ENCODE assay signal across 14 mouse cellular contexts in the genomic region with DNA sequence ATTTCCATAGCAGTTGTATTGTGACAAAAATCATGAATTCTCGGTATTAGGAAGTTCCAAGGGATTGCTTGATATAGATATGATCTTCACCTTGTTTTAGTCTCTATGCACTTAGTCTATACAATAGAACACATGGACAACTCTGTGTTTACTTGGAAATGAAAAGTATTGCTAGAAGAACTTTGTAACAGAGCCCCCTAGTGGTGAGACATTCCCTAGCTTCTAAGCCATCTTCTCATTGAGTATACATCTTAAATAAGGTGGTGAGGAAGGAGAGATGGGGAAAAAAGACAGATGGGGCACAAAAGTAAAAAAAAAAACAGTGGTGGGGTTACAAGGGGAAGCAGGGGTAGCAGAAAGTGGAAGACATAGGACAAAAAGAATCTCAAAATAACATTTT. TPM values are rescaled to one million over a fixed set of nuclear protein-coding genes. Genes with fewer than 3 reads are reported as not detected.
DNase-seq lines count a peak whose midpoint lies in the region; ATAC-seq and TF ChIP-seq lines count a peak whose summit lies in the region.
"Had no signal": no experiment of that assay in that cellular context is flagged by ENCODE, and none has a peak within 500 bp of the region (broad histone marks: within the 10 kb centered on the region; RNA-seq: fewer than 3 reads in every experiment).

No protein-coding gene starts in this region.

- TF ChIP-seq EP300 in stomach, postnatal 0 days (optimal IDR thresholded peaks at IDR 0.05) = no peak

- no peak overlapping the region for H3K9ac ChIP-seq in hindbrain, embryonic 11.5 days (ENCODE audit: low read depth, low read length)
- no peak overlapping the region for H3K9ac ChIP-seq in stomach, postnatal 0 days (ENCODE audit: low read length)
- H3K9ac ChIP-seq in heart, embryonic 12.5 days = no peak overlapping the region
- H3K9ac ChIP-seq: embryonic facial prominence, embryonic 15.5 days had no signal

- TF ChIP-seq CTCF in stomach, postnatal 0 days (IDR thresholded peaks at IDR 0.05; ENCODE audit: low read depth) = peak; percentile 61

- DNase-seq in hindbrain, embryonic 11.5 days (ENCODE audit: low spot score) = peak; percentile 42
- DNase-seq in hindbrain, embryonic 10.5 days (ENCODE audit: low spot score) = no peak
- DNase-seq in lung, postnatal 36 days = peak; percentile 3
- no peak for DNase-seq in lung, postnatal 14 days
- DNase-seq in brain, adult 2 months (ENCODE audit: low read depth, low spot score) = peak; percentile 9
- no peak for DNase-seq in stomach, postnatal 0 days (ENCODE audit: low spot score)
- no peak for DNase-seq in left cerebral cortex, postnatal 36 days (ENCODE audit: low spot score in 2 of 2)
- DNase-seq: gastrocnemius, postnatal 14 days; layer of hippocampus, postnatal 36 days had no signal

- no peak for ATAC-seq in hindbrain, embryonic 11.5 days (ENCODE audit: low FRiP score)
- ATAC-seq in stomach, postnatal 0 days (ENCODE audit: low FRiP score, low TSS enrichment) = no peak
- ATAC-seq in heart, embryonic 12.5 days (ENCODE audit: insufficient number of reproducible peaks, low FRiP score) = no peak

- no peak overlapping the region for H3K27ac ChIP-seq in hindbrain, embryonic 11.5 days (ENCODE audit: low read depth, low read length)
- no peak overlapping the region for H3K27ac ChIP-seq in hindbrain, embryonic 10.5 days
- no peak overlapping the region for H3K27ac ChIP-seq in stomach, postnatal 0 days (replicated peaks)
- H3K27ac ChIP-seq in heart, embryonic 12.5 days (ENCODE audit: poor library complexity, severe bottlenecking) = no peak overlapping the region
- H3K27ac ChIP-seq: embryonic facial prominence, embryonic 15.5 days had no signal

- intact Hi-C loops in left cerebral cortex, postnatal 36 days (cut with DNase I) = no loop called here

- no peaks in the 10 kb centered on the region for H3K4me1 ChIP-seq in hindbrain, embryonic 11.5 days (replicated peaks; ENCODE audit: control insufficient read depth, insufficient read depth, low read length)
- no peaks in the 10 kb centered on the region for H3K4me1 ChIP-seq in hindbrain, embryonic 10.5 days (replicated peaks)
- H3K4me1 ChIP-seq in stomach, postnatal 0 days (replicated peaks; ENCODE audit: control insufficient read depth, insufficient read depth) = no peaks in the 10 kb centered on the region
- H3K4me1 ChIP-seq in heart, embryonic 12.5 days (replicated peaks) = no peaks in the 10 kb centered on the region
- H3K4me1 ChIP-seq: embryonic facial prominence, embryonic 15.5 days had no signal

- 83% methylated on average over 1 of the region's 1 CpGs for WGBS in hindbrain, embryonic 11.5 days
- WGBS in hindbrain, embryonic 10.5 days = 82% methylated on average over 1 of the region's 1 CpGs
- WGBS in stomach, postnatal 0 days = 74% methylated on average over 1 of the region's 1 CpGs
- 58% methylated on average over 1 of the region's 1 CpGs for WGBS in heart, embryonic 12.5 days

- no peak overlapping the region for H3K4me3 ChIP-seq in hindbrain, embryonic 11.5 days (ENCODE audit: low read depth, low read length)
- no peak overlapping the region for H3K4me3 ChIP-seq in hindbrain, embryonic 10.5 days
- no peak overlapping the region for H3K4me3 ChIP-seq in stomach, postnatal 0 days (ENCODE audit: low read depth, low read length)
- no peak overlapping the region for H3K4me3 ChIP-seq in heart, embryonic 12.5 days
- H3K4me3 ChIP-seq: embryonic facial prominence, embryonic 15.5 days had no signal

- no peak overlapping the region for H3K4me2 ChIP-seq in hindbrain, embryonic 11.5 days (replicated peaks; ENCODE audit: low read depth, low read length)
- H3K4me2 ChIP-seq in stomach, postnatal 0 days (replicated peaks; ENCODE audit: low read depth) = no peak overlapping the region
- no peak overlapping the region for H3K4me2 ChIP-seq in heart, embryonic 12.5 days
- H3K4me2 ChIP-seq: embryonic facial prominence, embryonic 15.5 days had no signal

- H3K36me3 ChIP-seq in hindbrain, embryonic 11.5 days (ENCODE audit: control insufficient read depth, insufficient read depth, low read length) = no peaks in the 10 kb centered on the region
- no peaks in the 10 kb centered on the region for H3K36me3 ChIP-seq in hindbrain, embryonic 10.5 days
- no peaks in the 10 kb centered on the region for H3K36me3 ChIP-seq in stomach, postnatal 0 days (ENCODE audit: control insufficient read depth, insufficient read depth, low read length)
- no peaks in the 10 kb centered on the region for H3K36me3 ChIP-seq in heart, embryonic 12.5 days
- H3K36me3 ChIP-seq: embryonic facial prominence, embryonic 15.5 days had no signal

- H3K9me3 ChIP-seq in hindbrain, embryonic 11.5 days (ENCODE audit: control insufficient read depth, low read length) = no peaks in the 10 kb centered on the region
- H3K9me3 ChIP-seq in hindbrain, embryonic 10.5 days = no peaks in the 10 kb centered on the region
- no peaks in the 10 kb centered on the region for H3K9me3 ChIP-seq in stomach, postnatal 0 days (ENCODE audit: control insufficient read depth, low read length)
- H3K9me3 ChIP-seq in heart, embryonic 12.5 days (replicated peaks) = no peaks in the 10 kb centered on the region
- H3K9me3 ChIP-seq: embryonic facial prominence, embryonic 15.5 days had no signal

- H3K27me3 ChIP-seq in hindbrain, embryonic 11.5 days (ENCODE audit: control insufficient read depth, insufficient read depth, low read length) = no peaks in the 10 kb centered on the region
- no peaks in the 10 kb centered on the region for H3K27me3 ChIP-seq in hindbrain, embryonic 10.5 days (ENCODE audit: insufficient read depth, poor library complexity, severe bottlenecking)
- H3K27me3 ChIP-seq in stomach, postnatal 0 days (ENCODE audit: control insufficient read depth, insufficient read depth, low read length) = no peaks in the 10 kb centered on the region
- H3K27me3 ChIP-seq in heart, embryonic 12.5 days (replicated peaks) = no peaks in the 10 kb centered on the region
- H3K27me3 ChIP-seq: embryonic facial prominence, embryonic 15.5 days had no signal

RNA-seq across cellular contexts. Expression of a gene that starts 5.6 kb away (rescaled TPM):
- polyA plus RNA-seq in hindbrain, embryonic 11.5 days (2014; fragmentation: Nextera tagmentation; extraction: Ambion mirVana) = not detected in 2 replicates
- polyA plus RNA-seq in hindbrain, embryonic 10.5 days (2016; fragmentation: Nextera tagmentation; extraction: Ambion mirVana) = not detected in 2 replicates
- not detected in 2 replicates for polyA plus RNA-seq in stomach, postnatal 0 days (2015; fragmentation: Nextera tagmentation; extraction: Ambion mirVana)
- polyA plus RNA-seq in heart, embryonic 12.5 days (2016; fragmentation: Nextera tagmentation; extraction: Ambion mirVana) = not detected in 2 replicates
- not detected for total RNA-seq in left cerebral cortex, postnatal 36 days (2021)
- total RNA-seq: gastrocnemius, postnatal 14 days; hematopoietic stem cell, adult 5-6 weeks; layer of hippocampus, postnatal 36 days had no signal
- polyA plus RNA-seq: embryonic facial prominence, embryonic 15.5 days; lung, embryonic 16.5 days; testis, adult 2 months had no signal

RNA-seq across cellular contexts. Expression of a gene that starts 16.4 kb away (rescaled TPM):
- polyA plus RNA-seq in hindbrain, embryonic 11.5 days (2014; fragmentation: Nextera tagmentation; extraction: Ambion mirVana) = not detected in 2 replicates
- polyA plus RNA-seq in hindbrain, embryonic 10.5 days (2016; fragmentation: Nextera tagmentation; extraction: Ambion mirVana) = not detected in 2 replicates
- polyA plus RNA-seq in stomach, postnatal 0 days (2015; fragmentation: Nextera tagmentation; extraction: Ambion mirVana) = not detected in 2 replicates
- not detected in 2 replicates for polyA plus RNA-seq in heart, embryonic 12.5 days (2016; fragmentation: Nextera tagmentation; extraction: Ambion mirVana)
- total RNA-seq in left cerebral cortex, postnatal 36 days (2021) = not detected
- total RNA-seq: gastrocnemius, postnatal 14 days; hematopoietic stem cell, adult 5-6 weeks; layer of hippocampus, postnatal 36 days had no signal
- polyA plus RNA-seq: embryonic facial prominence, embryonic 15.5 days; lung, embryonic 16.5 days; testis, adult 2 months had no signal

RNA-seq across cellular contexts. Expression of a gene that starts 29.7 kb away (rescaled TPM):
- not detected in 2 replicates for polyA plus RNA-seq in hindbrain, embryonic 11.5 days (2014; fragmentation: Nextera tagmentation; extraction: Ambion mirVana)
- polyA plus RNA-seq in hindbrain, embryonic 10.5 days (2016; fragmentation: Nextera tagmentation; extraction: Ambion mirVana) = not detected in 2 replicates
- polyA plus RNA-seq in stomach, postnatal 0 days (2015; fragmentation: Nextera tagmentation; extraction: Ambion mirVana) = not detected in 2 replicates
- not detected in 2 replicates for polyA plus RNA-seq in heart, embryonic 12.5 days (2016; fragmentation: Nextera tagmentation; extraction: Ambion mirVana)
- not detected for total RNA-seq in left cerebral cortex, postnatal 36 days (2021)
- total RNA-seq: gastrocnemius, postnatal 14 days; hematopoietic stem cell, adult 5-6 weeks; layer of hippocampus, postnatal 36 days had no signal
- polyA plus RNA-seq: embryonic facial prominence, embryonic 15.5 days; lung, embryonic 16.5 days; testis, adult 2 months had no signal

RNA-seq across cellular contexts. Expression of a gene that starts 40.7 kb away (rescaled TPM):
- polyA plus RNA-seq in hindbrain, embryonic 11.5 days (2014; fragmentation: Nextera tagmentation; extraction: Ambion mirVana) = not detected in 2 replicates
- not detected in 2 replicates for polyA plus RNA-seq in hindbrain, embryonic 10.5 days (2016; fragmentation: Nextera tagmentation; extraction: Ambion mirVana)
- not detected in 2 replicates for polyA plus RNA-seq in stomach, postnatal 0 days (2015; fragmentation: Nextera tagmentation; extraction: Ambion mirVana)
- polyA plus RNA-seq in heart, embryonic 12.5 days (2016; fragmentation: Nextera tagmentation; extraction: Ambion mirVana) = not detected in 2 replicates
- total RNA-seq in left cerebral cortex, postnatal 36 days (2021) = not detected
- total RNA-seq: gastrocnemius, postnatal 14 days; hematopoietic stem cell, adult 5-6 weeks; layer of hippocampus, postnatal 36 days had no signal
- polyA plus RNA-seq: embryonic facial prominence, embryonic 15.5 days; lung, embryonic 16.5 days; testis, adult 2 months had no signal

RNA-seq across cellular contexts. Expression of a gene that starts 56.0 kb away (rescaled TPM):
- polyA plus RNA-seq in hindbrain, embryonic 11.5 days (2014; fragmentation: Nextera tagmentation; extraction: Ambion mirVana) = not detected in 2 replicates
- polyA plus RNA-seq in hindbrain, embryonic 10.5 days (2016; fragmentation: Nextera tagmentation; extraction: Ambion mirVana) = not detected in 2 replicates
- polyA plus RNA-seq in stomach, postnatal 0 days (2015; fragmentation: Nextera tagmentation; extraction: Ambion mirVana) = 0.04 TPM in 1 of 2 replicates, not detected in the other
- polyA plus RNA-seq in heart, embryonic 12.5 days (2016; fragmentation: Nextera tagmentation; extraction: Ambion mirVana) = not detected in 2 replicates
- not detected for total RNA-seq in left cerebral cortex, postnatal 36 days (2021)
- total RNA-seq: gastrocnemius, postnatal 14 days; hematopoietic stem cell, adult 5-6 weeks; layer of hippocampus, postnatal 36 days had no signal
- polyA plus RNA-seq: lung, embryonic 16.5 days had no signal

Comparison
In these comparisons a context has a peak if more than half of its experiments do, and no peak if none do; other contexts are left out.
1. DNase-seq: peak in hindbrain, embryonic 11.5 days (single experiment), lung, postnatal 36 days (single experiment) and brain, adult 2 months (single experiment); none in hindbrain, embryonic 10.5 days (single experiment), lung, postnatal 14 days (single experiment), stomach, postnatal 0 days (single experiment) and left cerebral cortex, postnatal 36 days (0 of 2).